Mouse (Mus musculus): ENCODE measurements around the gene Ndufc2. TPM values are rescaled to one million over a fixed set of nuclear protein-coding genes. Genes with fewer than 3 reads are reported as not detected.
"Not testable (repeated sequence)": the region's sequence is repeated elsewhere in the genome, so short reads cannot be mapped to it uniquely, and the experiment has no call there.

Gene Ndufc2
- polyA plus RNA-seq, 1 experiment from 2014 or later = 310 TPM

DNA sequence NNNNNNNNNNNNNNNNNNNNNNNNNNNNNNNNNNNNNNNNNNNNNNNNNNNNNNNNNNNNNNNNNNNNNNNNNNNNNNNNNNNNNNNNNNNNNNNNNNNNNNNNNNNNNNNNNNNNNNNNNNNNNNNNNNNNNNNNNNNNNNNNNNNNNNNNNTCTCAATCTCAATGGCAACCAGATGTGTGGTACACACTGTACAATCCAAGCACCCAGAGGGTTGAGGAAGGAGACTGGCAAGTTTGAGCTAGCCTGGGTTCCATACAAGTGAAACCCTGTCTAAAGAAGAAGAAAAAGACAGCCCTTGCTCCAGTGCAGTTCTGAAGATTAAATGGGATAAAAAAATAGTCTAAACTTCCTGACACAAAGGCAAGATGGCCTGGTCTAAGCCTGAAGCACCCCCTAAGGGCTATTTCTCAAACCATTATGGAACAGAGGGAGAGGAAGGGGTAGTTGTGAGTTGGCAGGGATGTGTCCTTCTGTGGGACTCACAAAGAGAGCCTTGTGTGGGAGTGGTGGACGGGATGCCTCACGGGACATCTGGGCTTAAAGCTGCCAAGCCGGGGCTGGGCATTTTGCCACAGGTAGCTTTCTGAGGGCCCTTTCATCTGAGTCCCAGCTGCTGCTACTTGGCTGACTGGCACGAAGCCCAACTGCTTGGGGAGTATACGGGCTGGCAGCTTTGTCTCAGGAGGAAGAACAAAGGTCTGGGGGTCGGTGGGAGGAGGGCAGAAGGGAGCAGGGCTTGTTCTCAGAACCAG lies 46.5 kb downstream of the Ndufc2 start:
- no peak overlapping the region for H3K4me3 ChIP-seq
- H3K36me3 ChIP-seq (replicated peaks) = no peaks in the 10 kb centered on the region
- peaks cover 6% of the 10 kb centered on the region; the same call in 1 of the 2 replicates for H3K9me3 ChIP-seq
- no peak for DNase-seq (ENCODE audit: low spot score)
- 40% methylated on average over 6 of the region's 6 CpGs for WGBS
- H3K27me3 ChIP-seq (replicated peaks; ENCODE audit: low read depth, poor library complexity, severe bottlenecking) = no peaks in the 10 kb centered on the region; the same call in 1 of the 2 replicates
- no peaks in the 10 kb centered on the region; the same call in 1 of the 2 replicates for H3K4me1 ChIP-seq
- H3K27ac ChIP-seq (replicated peaks) = no peak overlapping the region

- H3K4me3 ChIP-seq = no peak overlapping the region
- WGBS = 57% methylated on average over 6 of the region's 6 CpGs
- no peaks in the 10 kb centered on the region for H3K36me3 ChIP-seq (replicated peaks)
- DNase-seq (ENCODE audit: low spot score) = no peak
- H3K27me3 ChIP-seq (replicated peaks; ENCODE audit: low read depth, poor library complexity, severe bottlenecking) = no peaks in the 10 kb centered on the region; the same call in 1 of the 2 replicates
- H3K27ac ChIP-seq (replicated peaks) = no peak overlapping the region
- H3K9me3 ChIP-seq = peaks cover 4% of the 10 kb centered on the region; the same call in 1 of the 2 replicates
- H3K4me1 ChIP-seq = no peaks in the 10 kb centered on the region; the same call in 1 of the 2 replicates
Observed at GRCm38 (mm10) chr7:97447050-97447531, 47.3 kb downstream of the Ndufc2 start.

GRCm38 (mm10) chr7:97451023-97451422 lies 51.2 kb downstream of the Ndufc2 start, which contains the start of gene Kctd14:
Gene Kctd14, plus strand, starts transcription at chr7:97451323.
- DNase-seq (ENCODE audit: low spot score); H3K9me3 ChIP-seq; H3K27ac ChIP-seq (replicated peaks); H3K36me3 ChIP-seq (replicated peaks); H3K4me3 ChIP-seq: not testable (repeated sequence)
- WGBS = 82% methylated on average over 2 of the region's 2 CpGs
- Histone ChIP-seq H3K4me1 (peaks cover 11% of the 10 kb centered on the region), H3K27me3 (replicated peaks; ENCODE audit: low read depth, poor library complexity, severe bottlenecking) (peaks cover 17% of the 10 kb centered on the region; the same call in 1 of the 2 replicates)

- Histone ChIP-seq H3K36me3 (replicated peaks) (no peaks in the 10 kb centered on the region), H3K4me3 (no peak overlapping the region), H3K27me3 (replicated peaks; ENCODE audit: low read depth, poor library complexity, severe bottlenecking) (peaks cover 17% of the 10 kb centered on the region; the same call in 1 of the 2 replicates), H3K9me3 (peaks cover 4% of the 10 kb centered on the region; the same call in 1 of the 2 replicates), H3K4me1 (peaks cover 11% of the 10 kb centered on the region), H3K27ac (replicated peaks) (no peak overlapping the region)
- WGBS = 76% methylated on average over 6 of the region's 6 CpGs
- DNase-seq (ENCODE audit: low spot score) = no peak
Observed at GRCm38 (mm10) chr7:97452196-97452595, 52.4 kb downstream of the Ndufc2 start.

DNA sequence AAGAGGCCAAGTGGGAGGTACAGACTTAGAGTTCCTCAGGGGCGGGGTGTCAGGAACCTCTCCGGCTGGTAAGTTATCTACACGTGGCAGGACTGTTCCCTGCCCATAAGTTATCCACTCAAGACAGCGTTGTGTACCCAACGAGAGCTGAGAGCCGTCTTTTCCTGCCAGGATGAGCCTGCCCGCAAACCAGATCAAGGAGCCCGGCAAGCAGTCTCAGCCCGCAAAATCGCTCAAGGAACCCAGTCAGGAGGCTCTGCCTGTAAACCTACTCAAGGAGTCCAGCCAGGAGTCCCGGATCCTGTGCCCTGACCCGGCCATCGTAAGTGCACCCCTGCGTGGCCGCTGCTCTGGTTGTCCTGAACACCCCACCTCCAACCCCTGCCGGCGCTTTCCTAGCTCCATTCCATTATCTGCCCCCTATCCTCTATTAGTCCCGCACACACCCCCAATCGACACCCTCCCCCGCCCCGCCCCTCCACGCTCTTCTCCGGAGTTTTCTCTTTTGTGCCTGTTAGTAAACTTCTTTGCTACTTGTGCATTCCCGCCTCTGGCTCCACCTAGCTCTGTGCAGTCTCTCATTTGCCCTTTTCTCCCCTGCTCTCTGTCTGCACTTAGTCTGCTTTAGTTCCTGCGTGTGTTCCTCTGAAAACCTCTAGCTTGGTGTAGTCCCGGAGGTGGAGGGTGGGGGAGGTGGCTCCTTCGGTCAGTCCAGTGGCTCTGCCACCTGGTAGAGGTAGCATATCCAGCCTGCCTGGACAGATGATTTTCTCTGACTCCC lies 53.5 kb downstream of the Ndufc2 start:
- peak; percentile 47 for DNase-seq (ENCODE audit: low spot score)
- Histone ChIP-seq H3K36me3 (replicated peaks) (no peaks in the 10 kb centered on the region), H3K4me3 (peak overlapping the region; percentile 60), H3K27me3 (replicated peaks; ENCODE audit: low read depth, poor library complexity, severe bottlenecking) (peaks cover 17% of the 10 kb centered on the region; the same call in 1 of the 2 replicates), H3K27ac (replicated peaks) (peak overlapping the region; percentile 70), H3K4me1 (peaks cover 11% of the 10 kb centered on the region), H3K9me3 (peaks cover 4% of the 10 kb centered on the region; the same call in 1 of the 2 replicates)
- 9% methylated on average over 27 of the region's 27 CpGs for WGBS

- H3K4me3 ChIP-seq = no peak overlapping the region
- H3K36me3 ChIP-seq (replicated peaks) = no peaks in the 10 kb centered on the region
- 93% methylated on average over 10 of the region's 10 CpGs for WGBS
- no peaks in the 10 kb centered on the region for H3K9me3 ChIP-seq
- H3K4me1 ChIP-seq = peaks cover 11% of the 10 kb centered on the region
- DNase-seq (ENCODE audit: low spot score) = no peak
- peaks cover 17% of the 10 kb centered on the region; the same call in 1 of the 2 replicates for H3K27me3 ChIP-seq (replicated peaks; ENCODE audit: low read depth, poor library complexity, severe bottlenecking)
- no peak overlapping the region for H3K27ac ChIP-seq (replicated peaks)
Observed at GRCm38 (mm10) chr7:97454795-97455194, 55.0 kb downstream of the Ndufc2 start.

DNA sequence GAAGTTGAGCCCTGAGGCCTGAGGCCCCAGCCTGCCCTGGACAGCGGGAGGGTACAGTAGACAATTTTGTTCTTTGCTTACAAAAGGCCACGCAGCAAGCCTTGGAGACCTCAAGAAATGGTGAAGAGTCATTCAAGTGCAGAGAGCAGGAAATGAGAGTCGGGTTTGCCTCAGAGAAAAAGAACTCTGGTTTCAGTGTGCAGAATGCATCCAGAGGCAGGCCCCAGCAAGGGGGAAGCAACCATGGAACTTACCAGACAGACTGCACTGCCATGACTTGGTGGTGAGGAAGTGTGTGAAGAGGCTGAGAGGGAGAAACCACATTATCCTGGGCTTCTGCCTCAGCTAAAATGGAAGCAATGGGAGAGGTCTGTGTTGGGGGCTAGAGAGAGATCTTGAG lies 55.8 kb downstream of the Ndufc2 start:
- Histone ChIP-seq H3K4me3 (no peak overlapping the region), H3K27ac (replicated peaks) (no peak overlapping the region), H3K4me1 (peaks cover 11% of the 10 kb centered on the region), H3K27me3 (replicated peaks; ENCODE audit: low read depth, poor library complexity, severe bottlenecking) (peaks cover 17% of the 10 kb centered on the region; the same call in 1 of the 2 replicates), H3K9me3 (no peaks in the 10 kb centered on the region), H3K36me3 (replicated peaks) (no peaks in the 10 kb centered on the region)
- no peak for DNase-seq (ENCODE audit: low spot score)
- 77% methylated on average over 3 of the region's 3 CpGs for WGBS

Other genes starting within 250 kb of the Ndufc2 start
- gene Usp35, start 68.0 kb upstream of the Ndufc2 start, polyA plus RNA-seq (2016; fragmentation: Nextera tagmentation; extraction: Ambion mirVana) = 1.8 TPM in 2 replicates
- 4.0 and 4.6 TPM in 2 replicates for gene Kctd21, start 67.7 kb upstream of the Ndufc2 start, polyA plus RNA-seq (2016; fragmentation: Nextera tagmentation; extraction: Ambion mirVana)
- 55.2 and 58.8 TPM in 2 replicates for gene Alg8, start 28.4 kb upstream of the Ndufc2 start, polyA plus RNA-seq (2016; fragmentation: Nextera tagmentation; extraction: Ambion mirVana)
- 0.26 and 0.45 TPM in 2 replicates for gene Thrsp, start 17.7 kb downstream of the Ndufc2 start, polyA plus RNA-seq (2016; fragmentation: Nextera tagmentation; extraction: Ambion mirVana)
- 0.45 and 0.95 TPM in 2 replicates for gene Kctd14, start 51.3 kb downstream of the Ndufc2 start, polyA plus RNA-seq (2016; fragmentation: Nextera tagmentation; extraction: Ambion mirVana)
- gene Ints4, start 81.0 kb downstream of the Ndufc2 start, polyA plus RNA-seq (2016; fragmentation: Nextera tagmentation; extraction: Ambion mirVana) = 67.9 and 68.3 TPM in 2 replicates
- 35.9 and 38.0 TPM in 2 replicates for gene Aamdc, start 179.5 kb downstream of the Ndufc2 start, polyA plus RNA-seq (2016; fragmentation: Nextera tagmentation; extraction: Ambion mirVana)
- gene Rsf1, start 179.9 kb downstream of the Ndufc2 start, polyA plus RNA-seq (2016; fragmentation: Nextera tagmentation; extraction: Ambion mirVana) = 26.2 and 27.0 TPM in 2 replicates

Measured in embryonic facial prominence, embryonic 10.5 days (tissue).